Mouse (Mus musculus) bone marrow macrophage, adult 2 months (primary cell): Measurements from ENCODE around the gene Mamstr. TPM values are rescaled to one million over a fixed set of nuclear protein-coding genes. Genes with fewer than 3 reads are reported as not detected.
A peak's percentile ranks its signal among the peaks of the same experiment; 100 is the strongest.

Experiments used
- H3K27ac ChIP-seq: 2 replicates; pipeline ENCODE4 v1.5.1; 2012; ENCODE audit warnings: low read depth, low read length; ENCODE audit not compliant: insufficient read depth
- H3K4me1 ChIP-seq: 2 replicates; pipeline ENCODE4 v1.6.1; 2012; ENCODE audit warnings: low read length; ENCODE audit not compliant: control insufficient read depth, insufficient read depth
- H3K4me3 ChIP-seq: 2 replicates; pipeline ENCODE4 v1.5.1; 2012; ENCODE audit warnings: mild to moderate bottlenecking, low read length, moderate library complexity; ENCODE audit not compliant: insufficient read depth
- CTCF ChIP-seq: IDR thresholded peaks from 2 replicates; pipeline ENCODE4 v1.5.1; 2012; ENCODE audit warnings: low read depth, mild to moderate bottlenecking, low read length, moderate library complexity
- POLR2A ChIP-seq: IDR thresholded peaks from 2 replicates; pipeline ENCODE4 v1.6.1; 2012; ENCODE audit warnings: mild to moderate bottlenecking, low read depth, low read length, borderline replicate concordance
- polyA plus RNA-seq: library from polyadenylated mRNA; stranded (reverse); fragments of >200 nt; gene quantifications from 2 replicates; pipeline ENCODE4 v1.2.4, GENCODE M21; 2012; ENCODE audit not compliant: missing spikeins, insufficient read depth, insufficient read length

Gene Mamstr
- polyA plus RNA-seq: not detected in 2 replicates

DNA sequence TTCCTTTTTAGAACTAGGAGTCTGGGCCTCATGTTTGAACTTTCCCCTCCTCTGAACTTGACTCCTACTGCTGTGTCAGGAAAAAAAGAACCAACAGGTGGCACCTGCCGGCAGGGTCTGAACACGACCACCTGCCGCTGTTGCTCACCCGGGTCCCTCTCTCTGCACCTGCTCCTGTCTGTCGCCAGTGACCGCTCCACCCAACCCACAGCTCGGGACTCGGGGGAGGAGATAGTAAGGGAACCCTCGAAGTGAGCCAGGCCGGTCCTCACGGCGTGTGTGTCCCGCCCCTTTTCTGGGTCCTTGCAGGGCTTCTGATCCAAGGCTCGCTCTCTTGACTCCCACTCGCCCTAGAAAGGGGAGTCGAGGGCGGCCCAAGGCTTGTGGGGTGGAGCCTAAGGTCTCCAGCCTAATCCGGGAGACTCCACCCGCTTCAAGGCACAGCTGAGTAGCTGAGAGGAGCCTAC is at the start of gene Mamstr:
TSS of gene Mamstr (plus strand) at position 417 of the 467 bp plus-strand sequence.
- peaks cover 23% of the 10 kb centered on the region for H3K4me1 ChIP-seq
- TF ChIP-seq POLR2A: no peak
- TF ChIP-seq CTCF: no peak
- H3K4me3 ChIP-seq: no peak within 1 kb of the TSS
- no peak within 1 kb of the TSS for H3K27ac ChIP-seq

DNA sequence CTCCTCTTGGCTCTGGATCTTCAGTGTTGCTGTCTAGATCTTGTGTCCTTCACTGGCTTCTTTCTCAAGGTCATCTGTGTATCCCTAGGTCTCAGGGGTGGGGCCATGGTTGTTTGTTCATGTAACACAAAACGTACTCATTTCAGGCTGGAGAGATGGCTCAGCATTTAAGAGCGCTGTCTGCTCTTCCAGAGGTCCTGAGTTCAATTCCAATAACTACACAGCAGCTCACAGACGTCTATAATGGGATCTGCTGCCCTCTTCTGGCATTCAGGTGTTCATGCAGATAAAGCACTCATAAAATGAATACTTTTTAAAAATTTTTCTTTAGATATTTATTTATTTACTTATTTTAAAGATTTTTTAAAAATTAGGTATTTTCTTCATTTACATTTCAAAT is 48.9 kb upstream of the Mamstr start:
- TF ChIP-seq POLR2A: no peak
- no peak for TF ChIP-seq CTCF
- H3K27ac ChIP-seq: peak overlapping the region; percentile 61
- H3K4me1 ChIP-seq: peaks cover 26% of the 10 kb centered on the region
- H3K4me3 ChIP-seq: no peak overlapping the region

DNA sequence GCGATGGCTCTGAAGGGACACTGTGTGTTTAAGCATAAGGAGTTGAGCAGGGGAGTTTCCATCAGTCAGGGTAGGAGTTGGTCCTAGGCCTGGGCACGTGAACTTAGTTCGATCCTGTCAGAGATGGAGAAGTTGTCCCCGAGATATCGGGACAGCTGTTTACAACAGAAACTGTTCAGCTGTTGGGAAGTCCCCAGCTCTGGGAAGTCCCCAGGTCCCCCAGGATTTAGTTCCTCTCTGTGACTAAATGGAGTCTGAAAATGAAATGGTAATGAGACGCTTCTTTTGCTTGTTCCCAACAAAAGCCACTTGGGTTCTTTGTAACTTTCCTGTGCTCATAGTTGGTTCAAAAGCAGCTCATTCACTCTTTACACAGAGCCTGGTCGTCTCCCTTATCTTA is 47.9 kb upstream of the Mamstr start:
- peaks cover 26% of the 10 kb centered on the region for H3K4me1 ChIP-seq
- TF ChIP-seq CTCF (no peak), POLR2A (no peak)
- peak overlapping the region; percentile 93 for H3K27ac ChIP-seq
- no peak overlapping the region for H3K4me3 ChIP-seq

DNA sequence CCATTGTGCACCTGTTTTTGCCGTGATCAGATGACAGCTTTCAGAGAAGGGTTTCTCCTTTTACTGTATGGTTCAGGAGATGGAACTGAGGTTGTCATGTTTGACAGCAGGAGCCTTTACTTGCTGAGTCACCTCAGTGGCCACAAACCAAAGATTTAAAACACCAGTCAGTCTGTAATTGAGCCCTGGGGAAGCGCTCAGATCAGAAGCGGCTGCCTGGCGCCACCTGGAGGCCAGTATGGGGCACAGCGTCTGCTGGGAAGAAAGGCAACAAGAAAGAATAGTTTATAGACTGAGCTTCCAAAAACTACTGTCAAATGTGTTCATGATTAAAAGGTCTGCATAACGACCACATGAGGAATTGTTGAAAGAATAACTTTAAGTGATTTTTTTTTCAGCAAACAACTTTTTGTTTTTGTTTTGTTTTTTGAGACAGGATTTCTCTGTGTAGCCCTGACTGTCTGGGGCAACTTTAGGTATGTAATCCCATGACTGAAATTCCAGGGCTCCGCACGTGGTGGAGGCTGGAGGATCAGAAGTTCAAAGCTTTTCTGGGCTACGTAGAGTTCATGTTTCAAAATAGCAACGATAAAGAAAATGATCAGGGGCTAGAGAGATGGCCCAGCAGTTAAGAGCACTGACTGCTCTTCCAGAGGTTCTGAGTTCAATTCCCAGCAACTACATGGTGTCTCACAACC is 46.5 kb upstream of the Mamstr start:
- Histone ChIP-seq H3K4me1 (peaks cover 26% of the 10 kb centered on the region), H3K4me3 (no peak overlapping the region)
- TF ChIP-seq POLR2A (no peak), CTCF (peak; percentile 93)

DNA sequence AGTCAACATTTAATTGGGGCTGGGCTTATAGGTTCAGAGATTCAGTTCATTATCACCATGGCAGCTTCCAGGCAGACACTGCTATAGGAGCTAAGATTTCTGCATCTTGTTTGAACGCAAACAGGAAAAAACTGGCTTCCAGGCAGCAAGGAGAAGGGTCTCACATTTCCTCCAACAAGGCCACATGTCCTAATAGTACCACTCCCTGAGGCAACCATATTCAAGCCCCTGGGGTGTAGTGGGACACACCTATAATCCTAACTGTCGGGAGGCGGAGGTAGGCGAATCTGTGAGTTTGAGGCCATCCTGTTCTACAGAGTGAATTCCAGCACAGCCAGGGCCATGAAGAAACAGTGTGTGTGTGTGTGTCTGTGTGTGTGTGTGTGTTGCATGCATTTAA is 44.6 kb upstream of the Mamstr start:
- TF ChIP-seq CTCF (no peak), POLR2A (no peak)
- Histone ChIP-seq H3K4me3 (no peak overlapping the region), H3K4me1 (peaks cover 18% of the 10 kb centered on the region), H3K27ac (no peak overlapping the region)

More for the DNA sequence above, 46.5 kb upstream of the Mamstr start:
- no peak overlapping the region for H3K27ac ChIP-seq

DNA sequence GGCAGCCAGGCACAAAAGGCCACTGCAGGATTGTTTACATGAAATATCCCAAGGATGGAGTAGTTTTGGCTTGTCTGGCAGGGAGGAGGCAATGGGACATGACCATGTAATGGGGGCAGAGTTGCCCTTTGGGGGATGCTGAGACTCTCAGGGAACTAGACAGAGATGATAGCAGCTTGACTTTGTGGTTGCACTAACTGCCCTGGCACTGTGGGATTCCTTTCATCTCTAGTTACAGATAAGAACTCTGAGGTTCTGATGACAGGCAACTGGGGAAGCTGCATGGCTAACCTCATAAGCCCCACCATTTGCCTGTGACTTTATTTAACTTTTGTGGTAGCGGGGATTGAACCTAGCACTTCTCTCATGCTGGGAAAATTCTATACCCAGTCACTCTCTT is 43.7 kb upstream of the Mamstr start:
- H3K4me3 ChIP-seq: no peak overlapping the region
- peaks cover 12% of the 10 kb centered on the region for H3K4me1 ChIP-seq
- TF ChIP-seq POLR2A (no peak), CTCF (no peak)
- no peak overlapping the region for H3K27ac ChIP-seq

DNA sequence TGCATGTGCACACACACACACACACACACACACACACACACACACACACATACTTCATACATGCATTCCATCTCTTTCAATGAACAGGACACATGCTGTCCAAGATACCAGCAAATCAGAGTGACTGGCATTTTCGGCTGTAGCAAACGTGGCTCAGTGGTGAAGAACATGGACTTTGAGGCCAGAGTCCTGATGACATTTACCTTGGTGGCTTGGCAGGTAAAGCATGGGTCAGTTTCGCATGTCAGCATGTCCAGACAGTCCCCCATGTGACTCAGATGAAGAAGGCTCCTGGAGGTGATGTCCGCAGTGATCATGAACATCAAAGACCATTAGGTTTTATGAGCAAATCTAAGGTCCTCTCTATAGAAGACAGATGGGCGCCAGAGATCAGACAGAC is 42.8 kb upstream of the Mamstr start:
- Histone ChIP-seq H3K4me3 (no peak overlapping the region), H3K27ac (no peak overlapping the region), H3K4me1 (peaks cover 7% of the 10 kb centered on the region)
- TF ChIP-seq POLR2A: no peak
- TF ChIP-seq CTCF: no peak

DNA sequence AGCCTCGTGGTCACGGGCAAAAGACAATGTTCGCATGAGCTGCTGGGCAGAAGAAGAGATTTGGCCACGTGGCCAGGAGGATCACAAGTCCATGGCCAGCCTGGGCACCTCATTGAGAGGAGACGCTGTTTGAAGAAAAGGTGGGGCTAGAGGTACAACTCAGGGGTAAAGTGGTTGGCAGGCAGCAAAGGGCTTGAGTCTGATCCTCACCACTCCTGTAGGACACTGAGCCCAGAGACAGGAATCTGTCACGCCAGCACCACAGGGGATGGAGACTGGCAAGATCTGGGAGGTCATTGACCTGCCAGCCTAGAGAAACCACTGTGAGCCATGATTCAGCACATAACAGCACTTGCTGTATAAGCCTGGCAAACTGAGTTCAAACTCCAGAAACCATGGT is 42.2 kb upstream of the Mamstr start:
- TF ChIP-seq CTCF: no peak
- TF ChIP-seq POLR2A: no peak
- Histone ChIP-seq H3K4me1 (peaks cover 2% of the 10 kb centered on the region), H3K27ac (no peak overlapping the region), H3K4me3 (no peak overlapping the region)

DNA sequence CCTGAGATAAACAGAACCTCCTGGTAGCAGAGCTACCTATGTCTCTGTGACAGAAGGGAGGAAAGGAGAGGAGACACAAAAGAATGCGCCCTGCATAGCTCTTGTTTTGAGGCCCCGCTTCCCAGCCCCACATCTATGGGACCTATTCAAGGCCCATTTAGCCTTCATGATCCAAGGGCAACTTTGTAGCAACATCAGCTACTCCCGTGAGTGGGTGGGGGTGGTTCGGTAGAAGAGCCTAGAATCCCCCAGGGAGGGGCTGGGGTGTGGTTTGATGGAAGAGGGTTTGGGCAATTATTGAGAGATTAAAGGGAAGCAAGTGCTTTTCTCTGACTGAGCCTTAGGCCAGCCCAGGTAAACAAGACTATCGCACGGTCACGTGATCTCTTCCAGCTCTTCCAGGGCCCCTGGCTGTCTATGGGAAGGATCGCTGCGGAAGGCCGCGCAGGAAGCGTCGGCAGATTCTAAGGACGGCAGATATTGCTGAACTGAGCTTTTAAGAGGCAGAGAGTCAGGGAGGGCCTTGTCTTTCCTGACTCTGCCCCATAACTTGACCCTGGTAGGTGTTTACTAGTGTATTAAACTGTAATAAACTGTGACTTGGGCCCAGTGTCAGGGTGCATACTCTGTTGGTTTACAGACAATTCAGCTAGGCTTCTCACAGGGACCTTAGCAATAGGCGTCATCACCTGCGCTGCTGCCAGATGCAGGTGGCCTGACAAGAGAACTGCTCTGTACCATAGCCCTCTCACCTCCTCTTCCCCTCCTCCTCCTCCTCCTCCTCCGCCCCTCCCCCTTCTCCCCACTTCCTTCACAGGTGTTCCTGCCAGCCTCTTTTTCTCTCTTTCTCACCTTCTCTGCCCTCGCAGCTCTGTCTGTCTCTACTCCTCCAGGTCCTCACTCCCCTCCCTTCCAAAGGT is 40.6 kb upstream of the Mamstr start:
- no peaks in the 10 kb centered on the region for H3K4me1 ChIP-seq
- H3K4me3 ChIP-seq: no peak overlapping the region
- H3K27ac ChIP-seq: no peak overlapping the region
- TF ChIP-seq CTCF (no peak), POLR2A (no peak)
